8 mouse cellular contexts compared by ENCODE assay signal in genomic region chr9:54830624-54831023, GRCm38 (mm10). TPM values are rescaled to one million over a fixed set of nuclear protein-coding genes. Genes with fewer than 3 reads are reported as not detected.
DNase-seq lines count a peak whose midpoint lies in the region; ATAC-seq and TF ChIP-seq lines count a peak whose summit lies in the region.

No protein-coding gene starts in this region.

- 43% methylated on average over 3 of the region's 3 CpGs for WGBS in liver, embryonic 11.5 days
- WGBS in forebrain, embryonic 15.5 days: 52% methylated on average over 3 of the region's 3 CpGs

- TF ChIP-seq CTCF in G1E (IDR thresholded peaks at IDR 0.05; ENCODE audit: low read depth, low read length): 0 out of 2 replicates have a peak, but pooled peaks have one; percentile 20

- DNase-seq in liver (peak; percentile 42), G1E (ENCODE audit: low spot score) (peak; percentile 22)
- DNase-seq in liver, embryonic 11.5 days (ENCODE audit: low spot score): no peak
- peak; percentile 35 for DNase-seq in c-Kit-positive CD71-negative TER-119-negative erythroid progenitor cells, embryonic 14.5 days (ENCODE audit: low read depth)
- DNase-seq in left cerebral cortex, postnatal 25 days (ENCODE audit: low spot score in 2 of 2): peak; percentile 21 to 47
- DNase-seq in right cerebral cortex, adult 2 months (ENCODE audit: low spot score in 2 of 2): peak; percentile 34 to 59

- H3K27ac ChIP-seq in liver, embryonic 11.5 days (ENCODE audit: low read depth, low read length): no peak overlapping the region
- no peak overlapping the region for H3K27ac ChIP-seq in forebrain, embryonic 15.5 days (replicated peaks)

- no peak for ATAC-seq in liver, embryonic 11.5 days (replicated peaks; ENCODE audit: low FRiP score)
- no peak for ATAC-seq in G1E (ENCODE audit: extremely low read depth, insufficient number of reproducible peaks, low FRiP score, poor library complexity, severe bottlenecking)
- peak; percentile 69 to 83 for ATAC-seq in hematopoietic stem cell, adult 5-6 weeks (replicated peaks in 1 of 2; ENCODE audit: insufficient read depth in 1 of 2, low FRiP score in 2 of 2, low TSS enrichment in 1 of 2, low read depth in 1 of 2, poor library complexity in 2 of 2, severe bottlenecking in 2 of 2)
- no peak; the same call in 1 of the 2 replicates for ATAC-seq in forebrain, embryonic 15.5 days (replicated peaks)

- intact Hi-C loops in left cerebral cortex, postnatal 25 days (cut with DNase I): loop anchor here (1.0 to 5.0 kb wide), 2 partner anchors 67 to 280 kb away; no protein-coding TSS in a partner anchor

- no peaks in the 10 kb centered on the region for H3K27me3 ChIP-seq in liver, embryonic 11.5 days (replicated peaks; ENCODE audit: control insufficient read depth, insufficient read depth, low read length)
- peaks cover 20% of the 10 kb centered on the region for H3K27me3 ChIP-seq in G1E (ENCODE audit: insufficient read depth, low read length)
- H3K27me3 ChIP-seq in forebrain, embryonic 15.5 days: no peaks in the 10 kb centered on the region

- no peak overlapping the region for H3K4me3 ChIP-seq in liver, embryonic 11.5 days (ENCODE audit: low read depth, low read length)
- no peak overlapping the region for H3K4me3 ChIP-seq in G1E (ENCODE audit: low read depth, low read length)
- no peak overlapping the region for H3K4me3 ChIP-seq in forebrain, embryonic 15.5 days

- no peaks in the 10 kb centered on the region for H3K36me3 ChIP-seq in liver, embryonic 11.5 days (ENCODE audit: control insufficient read depth, insufficient read depth, low read length)
- H3K36me3 ChIP-seq in G1E (replicated peaks): no peaks in the 10 kb centered on the region
- H3K36me3 ChIP-seq in forebrain, embryonic 15.5 days: no peaks in the 10 kb centered on the region

- no peak overlapping the region for H3K9ac ChIP-seq in liver, embryonic 11.5 days (ENCODE audit: low read depth, low read length)
- H3K9ac ChIP-seq in forebrain, embryonic 15.5 days (replicated peaks): no peak overlapping the region

- no peaks in the 10 kb centered on the region for H3K4me1 ChIP-seq in liver, embryonic 11.5 days (replicated peaks; ENCODE audit: control insufficient read depth, insufficient read depth, low read length)
- H3K4me1 ChIP-seq in G1E (ENCODE audit: insufficient read depth, low read depth, low read length): no peaks in the 10 kb centered on the region
- H3K4me1 ChIP-seq in forebrain, embryonic 15.5 days: no peaks in the 10 kb centered on the region

- H3K4me2 ChIP-seq in liver, embryonic 11.5 days: no peak overlapping the region
- H3K4me2 ChIP-seq in forebrain, embryonic 15.5 days (replicated peaks): no peak overlapping the region

- H3K9me3 ChIP-seq in liver, embryonic 11.5 days (ENCODE audit: control insufficient read depth, low read length): no peaks in the 10 kb centered on the region
- H3K9me3 ChIP-seq in G1E (replicated peaks): no peaks in the 10 kb centered on the region
- no peaks in the 10 kb centered on the region for H3K9me3 ChIP-seq in forebrain, embryonic 15.5 days

RNA-seq across cellular contexts. Expression of gene Ireb2, which starts 33.0 kb away (rescaled TPM):
- 31.3 TPM in 2 replicates for polyA plus RNA-seq in liver, embryonic 11.5 days (2014; fragmentation: Nextera tagmentation; extraction: Ambion mirVana)
- total RNA-seq in G1E (2014; fragmentation: Nextera tagmentation) (60.7 and 70.9 TPM in 2 replicates), G1E (2017) (46.0 and 47.0 TPM in 2 replicates)
- polyA plus RNA-seq in G1E (2012): 1.4 and 2.1 TPM in 2 replicates
- total RNA-seq in hematopoietic stem cell, adult 5-6 weeks (2017): 54.0 and 61.2 TPM in 2 replicates
- 10 to 100 TPM; 53.4 to 54.9 TPM for total RNA-seq in left cerebral cortex, postnatal 25 days (2021)
- polyA plus RNA-seq in forebrain, embryonic 15.5 days (2015; fragmentation: Nextera tagmentation; extraction: Ambion mirVana): 48.6 and 51.2 TPM in 2 replicates

Comparison
In these comparisons a context has a peak if more than half of its experiments do, and no peak if none do; other contexts are left out.
1. ATAC-seq: peak in hematopoietic stem cell, adult 5-6 weeks (2 of 2); none in liver, embryonic 11.5 days (single experiment), G1E (single experiment) and forebrain, embryonic 15.5 days (single experiment).